Mouse (Mus musculus) heart, embryonic 10.5 days (tissue): ENCODE measurements around the gene Ap4b1. TPM values are rescaled to one million over a fixed set of nuclear protein-coding genes. Genes with fewer than 3 reads are reported as not detected.
A peak's percentile ranks its signal among the peaks of the same experiment; 100 is the strongest.

Experiments
- DNase-seq: peaks from one replicate; pipeline ENCODE4 v3.0.0-alpha.2; 2017; ENCODE audit warnings: low spot score
- H3K27ac ChIP-seq: fragments of 300-500 bp; sonication (generic); 2 replicates; pipeline ENCODE4 v1.5.1; 2016; ENCODE audit warnings: mild to moderate bottlenecking
- H3K27me3 ChIP-seq: fragments of 300-500 bp; sonication (generic); 2 replicates; pipeline ENCODE4 v1.6.1; 2016; ENCODE audit warnings: mild to moderate bottlenecking; ENCODE audit not compliant: poor library complexity, insufficient read depth, severe bottlenecking
- H3K36me3 ChIP-seq: fragments of 300-500 bp; sonication (generic); 2 replicates; pipeline ENCODE4 v1.6.1; 2016; ENCODE audit warnings: mild to moderate bottlenecking, moderate library complexity
- H3K4me1 ChIP-seq: fragments of 300-500 bp; sonication (generic); 2 replicates; pipeline ENCODE4 v1.6.1; 2016; ENCODE audit warnings: mild to moderate bottlenecking
- H3K4me3 ChIP-seq: fragments of 300-500 bp; sonication (generic); 2 replicates; pipeline ENCODE4 v1.5.1; 2016; ENCODE audit warnings: mild to moderate bottlenecking, moderate library complexity
- H3K9me3 ChIP-seq: fragments of 300-500 bp; sonication (generic); 2 replicates; pipeline ENCODE4 v1.6.1; 2016; ENCODE audit warnings: mild to moderate bottlenecking, moderate library complexity
- WGBS: fragments of 180-500 bp; shearing (Covaris S2); methylation state at CpG from one replicate; pipeline ENCODE4 v1.1.7; 2016; 5-methylcytosine and 5-hydroxymethylcytosine counted together
- polyA plus RNA-seq: library from polyadenylated mRNA; unstranded; fragments of >200 nt; fragmentation: Nextera tagmentation; extraction: Ambion mirVana; gene quantifications from 2 replicates; pipeline ENCODE4 v1.2.1, GENCODE M21; 2016

Ap4b1 gene
- polyA plus RNA-seq: 20.3 and 20.8 TPM in 2 replicates

DNA sequence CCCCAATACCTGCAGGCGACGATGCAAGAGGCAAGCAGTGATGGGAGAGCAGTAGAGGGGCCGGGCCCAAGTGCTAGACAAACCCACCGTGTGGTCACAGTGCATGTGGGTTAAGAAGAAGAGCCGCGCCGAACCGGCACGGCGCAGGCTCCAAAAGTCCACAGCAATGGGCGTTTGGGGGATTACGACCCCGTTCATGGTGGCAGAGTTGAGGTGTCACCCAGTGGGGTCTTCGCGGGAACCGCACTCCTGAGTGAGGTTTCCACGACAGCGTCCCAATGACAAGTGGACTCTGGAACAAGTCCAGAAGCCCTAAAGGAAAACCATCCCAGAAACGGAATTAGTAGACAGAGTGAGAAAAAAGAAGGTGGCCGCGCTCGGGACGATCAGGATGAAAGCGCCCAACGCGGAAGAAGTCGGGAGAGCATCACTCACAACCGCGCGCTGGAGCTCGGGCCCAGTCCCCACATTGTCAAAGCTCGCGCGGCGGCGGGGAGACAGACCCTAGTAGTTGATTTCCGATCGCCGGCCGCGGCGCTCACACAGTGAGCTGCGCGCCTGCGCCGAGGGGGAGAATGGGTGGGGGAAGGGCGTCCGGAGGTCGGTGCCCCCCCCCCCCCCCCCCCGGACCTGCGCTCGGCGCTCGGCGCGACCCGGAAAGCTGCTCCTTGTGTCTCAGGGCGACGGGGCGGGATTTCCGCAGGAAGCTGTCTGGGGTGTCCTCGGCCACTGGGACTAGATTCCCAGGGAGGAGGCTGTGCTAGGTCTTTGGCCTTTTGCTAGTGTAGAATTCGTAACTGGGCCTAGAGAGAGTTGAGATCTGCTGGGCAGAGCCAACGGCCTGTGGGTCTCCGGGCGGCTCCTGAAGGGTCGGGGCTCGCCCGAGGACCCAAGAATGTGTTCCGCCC, at the start of gene Ap4b1, which contains the start of the genes Dclre1b and Gm43064:
TSS of gene Ap4b1 (plus strand) at position 630 of the 908 bp plus-strand sequence.
TSS of gene Dclre1b (minus strand) at position 554 of the 908 bp plus-strand sequence.
TSS of gene Gm43064 (plus strand) at position 683 of the 908 bp plus-strand sequence.
- peak; percentile 97 for DNase-seq
- H3K4me1 ChIP-seq: peaks cover 18% of the 10 kb centered on the region
- peak within 1 kb of the TSS; percentile 87 for H3K4me3 ChIP-seq
- H3K36me3 ChIP-seq: peaks cover 37% of the 10 kb centered on the region
- no peaks in the 10 kb centered on the region for H3K27me3 ChIP-seq
- H3K27ac ChIP-seq: peak within 1 kb of the TSS; percentile 96
- H3K9me3 ChIP-seq: no peaks in the 10 kb centered on the region
- WGBS: under 1% methylated on average over 62 of the region's 70 CpGs

DNA sequence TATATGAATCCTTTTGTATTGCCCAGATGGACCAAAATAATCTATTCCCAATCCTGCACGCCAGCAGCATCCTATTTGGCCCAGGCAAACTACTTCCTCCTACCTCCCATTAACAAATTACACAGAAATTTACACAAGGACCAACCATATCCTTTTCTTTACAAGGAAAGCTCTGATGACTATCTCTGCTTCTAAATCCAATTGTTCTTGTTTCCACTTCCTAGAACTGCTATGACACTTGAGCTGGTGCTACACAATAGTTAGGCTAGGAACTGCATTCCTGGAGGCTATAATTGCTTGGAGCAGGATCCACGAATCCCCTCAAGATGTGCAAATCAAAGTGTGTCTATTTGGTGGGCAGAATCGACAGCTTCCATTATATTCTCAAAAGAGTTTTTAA, 42.5 kb upstream of the Ap4b1 start:
- H3K36me3 ChIP-seq: peaks cover 46% of the 10 kb centered on the region

DNA sequence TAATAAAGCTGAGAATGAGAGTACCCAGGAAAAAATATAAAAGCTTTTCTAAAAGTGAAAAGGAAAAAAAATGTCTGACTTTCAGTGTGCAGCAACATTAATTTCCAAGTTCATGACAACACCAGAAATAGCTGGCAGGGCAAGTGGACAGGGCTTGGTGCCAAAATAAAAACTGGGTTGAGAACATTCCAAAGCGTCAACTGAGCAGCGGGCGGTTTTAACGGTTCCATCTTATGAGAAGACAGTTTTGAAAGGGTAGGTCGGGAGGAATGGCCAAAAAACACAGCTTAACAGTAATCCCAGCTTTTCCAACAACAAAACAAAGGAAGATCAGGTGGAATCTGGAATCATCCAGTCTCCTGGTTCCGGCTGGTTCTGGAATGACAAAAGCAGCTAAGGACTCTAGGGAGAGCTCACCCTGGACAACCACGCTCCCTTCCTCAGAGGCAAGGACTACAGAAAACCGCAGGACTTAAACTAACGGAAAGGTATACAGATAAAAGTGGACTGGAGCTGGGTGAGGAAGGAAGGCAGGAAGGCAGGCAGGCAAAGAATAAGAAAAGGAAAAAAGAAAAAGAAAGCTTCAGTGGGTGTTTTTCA, 37.7 kb upstream of the Ap4b1 start:
- H3K9me3 ChIP-seq: no peaks in the 10 kb centered on the region
- no peak for DNase-seq
- WGBS: 70% methylated on average over 9 of the region's 9 CpGs
- no peak overlapping the region for H3K4me3 ChIP-seq
- H3K27ac ChIP-seq: peak overlapping the region; percentile 56; the same call in 1 of the 2 replicates
- H3K27me3 ChIP-seq: no peaks in the 10 kb centered on the region
- H3K4me1 ChIP-seq: peaks cover 18% of the 10 kb centered on the region; the same call in 1 of the 2 replicates
- H3K36me3 ChIP-seq: peaks cover 31% of the 10 kb centered on the region

More for the DNA sequence above, 42.5 kb upstream of the Ap4b1 start:
- Histone ChIP-seq H3K27ac (no peak overlapping the region), H3K27me3 (no peaks in the 10 kb centered on the region), H3K9me3 (no peaks in the 10 kb centered on the region), H3K4me1 (peaks cover 8% of the 10 kb centered on the region; the same call in 1 of the 2 replicates), H3K4me3 (no peak overlapping the region)
- DNase-seq: no peak
- 74% methylated on average over 3 of the region's 3 CpGs for WGBS

DNA sequence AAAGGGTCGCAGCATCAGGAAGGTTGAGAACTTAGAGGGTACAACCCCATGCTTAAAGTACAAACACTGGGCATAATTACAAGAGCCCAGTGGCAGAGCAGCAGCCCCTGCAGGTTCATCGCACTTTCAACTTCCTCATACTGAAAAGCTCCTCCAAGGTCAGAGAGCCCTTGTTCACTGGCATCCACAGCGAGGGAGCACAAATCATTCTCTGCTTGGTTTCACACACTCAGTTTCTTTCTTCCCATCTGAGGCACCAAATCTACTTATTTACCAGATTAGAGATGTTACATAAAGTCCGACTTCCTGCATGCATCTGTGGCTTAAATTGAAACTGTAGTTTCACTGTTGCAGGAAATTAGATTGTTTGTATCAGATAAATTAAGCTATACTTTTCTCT, 36.5 kb upstream of the Ap4b1 start:
- WGBS: 70% methylated on average over 4 of the region's 4 CpGs
- H3K27me3 ChIP-seq: no peaks in the 10 kb centered on the region
- H3K4me3 ChIP-seq: no peak overlapping the region
- no peaks in the 10 kb centered on the region for H3K9me3 ChIP-seq
- DNase-seq: no peak
- peaks cover 18% of the 10 kb centered on the region; the same call in 1 of the 2 replicates for H3K4me1 ChIP-seq
- H3K36me3 ChIP-seq: peaks cover 43% of the 10 kb centered on the region
- H3K27ac ChIP-seq: peak overlapping the region; percentile 62; the same call in 1 of the 2 replicates

DNA sequence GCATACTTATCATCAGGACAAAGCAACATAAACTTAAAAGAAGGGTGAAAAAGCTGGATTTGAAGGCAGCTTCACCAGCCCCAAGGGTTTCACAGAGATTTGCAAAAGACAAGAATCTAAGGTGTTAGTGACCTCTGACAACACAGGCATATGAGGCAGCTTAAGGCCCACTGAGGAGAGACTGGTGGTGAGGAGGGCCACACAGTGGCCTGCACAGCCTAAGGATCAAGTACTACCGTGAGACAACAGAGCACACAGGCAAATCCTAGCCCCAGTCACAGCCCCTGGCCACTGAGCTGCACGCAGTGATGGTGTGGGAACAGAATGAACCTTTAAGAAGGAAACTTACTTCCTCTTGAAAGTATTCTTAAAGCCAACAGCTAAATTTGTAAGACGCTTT, 35.8 kb upstream of the Ap4b1 start:
- Histone ChIP-seq H3K27ac (peak overlapping the region; percentile 62; the same call in 1 of the 2 replicates), H3K4me1 (peaks cover 18% of the 10 kb centered on the region; the same call in 1 of the 2 replicates), H3K27me3 (no peaks in the 10 kb centered on the region), H3K4me3 (no peak overlapping the region), H3K9me3 (no peaks in the 10 kb centered on the region), H3K36me3 (peaks cover 40% of the 10 kb centered on the region)
- WGBS: 87% methylated on average over 3 of the region's 3 CpGs
- no peak for DNase-seq

DNA sequence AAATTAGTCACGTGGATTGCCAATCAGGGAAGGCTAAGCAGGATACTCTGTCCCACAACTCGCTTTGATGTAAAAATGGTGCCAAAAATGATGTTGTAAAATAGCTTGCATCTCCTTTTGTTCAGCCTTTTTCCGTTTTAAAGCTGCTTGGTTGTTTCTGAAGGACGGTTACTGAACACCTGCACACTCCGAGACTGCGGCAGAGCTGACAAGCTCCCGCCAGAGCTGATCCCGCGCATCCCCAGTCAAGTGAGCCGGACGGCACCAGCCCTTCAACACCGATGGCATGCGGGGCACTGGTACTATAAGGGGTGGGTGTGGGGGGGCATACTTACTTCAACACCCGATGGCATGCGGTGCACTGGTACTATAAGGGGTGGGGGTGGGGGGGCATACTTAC, 35.3 kb upstream of the Ap4b1 start:
- Histone ChIP-seq H3K9me3 (no peaks in the 10 kb centered on the region), H3K36me3 (peaks cover 36% of the 10 kb centered on the region), H3K27ac (no peak overlapping the region)

DNA sequence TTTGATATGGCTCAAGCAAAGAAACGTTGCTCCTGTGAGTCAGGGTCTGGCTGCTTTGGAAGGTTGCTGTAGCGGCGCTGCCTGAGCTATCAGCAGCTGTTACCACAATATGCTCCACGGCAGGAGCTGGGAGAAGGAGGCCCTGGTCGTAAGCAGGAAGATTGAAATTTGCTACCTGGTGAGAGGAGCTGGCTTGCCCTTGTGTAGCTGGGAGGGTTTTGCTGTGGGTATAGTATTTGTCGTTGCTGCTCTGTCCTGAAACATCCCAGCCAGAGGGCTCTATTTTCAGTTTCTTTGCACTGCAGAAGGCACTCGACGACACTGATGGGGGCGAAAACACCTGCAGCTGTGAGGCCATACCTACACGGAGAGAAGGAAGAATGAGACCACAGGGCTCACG, 31.4 kb upstream of the Ap4b1 start:
- Histone ChIP-seq H3K27me3 (no peaks in the 10 kb centered on the region), H3K9me3 (no peaks in the 10 kb centered on the region), H3K36me3 (peaks cover 25% of the 10 kb centered on the region), H3K4me1 (peaks cover 9% of the 10 kb centered on the region), H3K27ac (no peak overlapping the region), H3K4me3 (no peak overlapping the region)
- 88% methylated on average over 11 of the region's 11 CpGs for WGBS
- DNase-seq: no peak

More for the DNA sequence above, 35.3 kb upstream of the Ap4b1 start:
- WGBS: 94% methylated on average over 15 of the region's 15 CpGs
- H3K4me1 ChIP-seq: peaks cover 16% of the 10 kb centered on the region; the same call in 1 of the 2 replicates
- H3K4me3 ChIP-seq: no peak overlapping the region
- H3K27me3 ChIP-seq: no peaks in the 10 kb centered on the region
- no peak for DNase-seq

DNA sequence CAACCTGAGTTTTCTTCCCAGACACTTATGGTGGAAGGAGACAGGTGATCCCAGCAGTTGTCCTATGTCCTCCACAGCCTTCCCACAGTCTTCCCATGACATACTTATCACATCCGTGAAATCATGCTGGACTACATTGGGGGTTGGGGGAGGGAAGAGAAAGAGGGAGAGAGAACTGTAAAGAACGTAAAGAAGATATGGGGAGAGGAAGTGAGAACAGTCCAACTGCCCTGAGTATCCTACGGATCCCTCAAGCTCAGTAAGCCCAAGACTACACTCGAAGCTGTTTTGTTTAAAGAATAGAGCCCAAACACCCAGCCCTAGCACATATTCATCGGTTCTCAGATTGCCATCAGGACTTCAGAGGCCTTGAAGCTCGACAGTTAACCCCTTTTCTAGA, 30.7 kb upstream of the Ap4b1 start:
- Histone ChIP-seq H3K4me3 (no peak overlapping the region), H3K4me1 (peaks cover 9% of the 10 kb centered on the region), H3K36me3 (peaks cover 25% of the 10 kb centered on the region), H3K27me3 (no peaks in the 10 kb centered on the region), H3K9me3 (no peaks in the 10 kb centered on the region), H3K27ac (no peak overlapping the region)
- no peak for DNase-seq
- WGBS: 80% methylated on average over 6 of the region's 6 CpGs

DNA sequence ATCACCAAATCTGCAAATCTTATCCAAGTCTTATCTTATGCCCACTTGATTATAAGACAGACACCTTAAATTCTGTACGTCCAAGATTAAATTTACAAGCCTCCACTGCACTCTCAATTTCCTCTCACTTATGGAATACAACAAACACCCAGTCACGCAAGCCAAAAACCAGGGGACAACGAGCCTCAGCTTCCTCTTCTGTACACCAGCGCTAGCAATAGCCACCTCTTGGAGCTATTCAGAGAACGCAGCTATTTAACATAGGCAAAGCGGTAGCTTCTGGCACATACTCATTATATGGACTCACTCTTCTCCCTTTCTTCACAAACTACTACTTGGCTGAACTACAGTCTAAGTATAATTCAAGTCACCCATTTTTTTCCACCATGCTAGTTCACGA, 30.1 kb upstream of the Ap4b1 start:
- Histone ChIP-seq H3K36me3 (peaks cover 21% of the 10 kb centered on the region), H3K9me3 (no peaks in the 10 kb centered on the region), H3K4me1 (peaks cover 14% of the 10 kb centered on the region), H3K27ac (no peak overlapping the region), H3K27me3 (no peaks in the 10 kb centered on the region), H3K4me3 (no peak overlapping the region)
- 88% methylated on average over 7 of the region's 7 CpGs for WGBS
- DNase-seq: no peak

DNA sequence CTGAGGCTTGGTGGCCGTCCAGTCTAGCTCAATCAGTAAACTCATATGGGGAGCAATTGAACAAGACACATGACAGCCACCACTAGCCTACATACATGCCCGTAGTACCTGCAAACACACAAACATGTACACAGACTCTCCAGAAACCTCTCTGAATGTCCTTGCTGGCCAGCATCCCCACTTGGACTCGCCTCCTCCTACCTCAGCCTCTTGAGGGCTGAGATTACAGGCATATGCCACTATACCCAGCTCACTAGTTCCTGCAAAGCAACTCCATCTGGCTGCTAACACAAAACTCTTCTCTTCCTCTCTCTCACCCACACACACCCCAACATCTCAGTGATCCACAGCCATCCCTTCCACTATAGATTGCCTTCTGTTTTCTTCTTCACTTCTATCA, 29.0 kb upstream of the Ap4b1 start:
- Histone ChIP-seq H3K27ac (no peak overlapping the region), H3K4me1 (peaks cover 16% of the 10 kb centered on the region), H3K9me3 (no peaks in the 10 kb centered on the region), H3K27me3 (no peaks in the 10 kb centered on the region), H3K4me3 (no peak overlapping the region), H3K36me3 (peaks cover 18% of the 10 kb centered on the region)
- no peak for DNase-seq
- 83% methylated on average over 3 of the region's 3 CpGs for WGBS

DNA sequence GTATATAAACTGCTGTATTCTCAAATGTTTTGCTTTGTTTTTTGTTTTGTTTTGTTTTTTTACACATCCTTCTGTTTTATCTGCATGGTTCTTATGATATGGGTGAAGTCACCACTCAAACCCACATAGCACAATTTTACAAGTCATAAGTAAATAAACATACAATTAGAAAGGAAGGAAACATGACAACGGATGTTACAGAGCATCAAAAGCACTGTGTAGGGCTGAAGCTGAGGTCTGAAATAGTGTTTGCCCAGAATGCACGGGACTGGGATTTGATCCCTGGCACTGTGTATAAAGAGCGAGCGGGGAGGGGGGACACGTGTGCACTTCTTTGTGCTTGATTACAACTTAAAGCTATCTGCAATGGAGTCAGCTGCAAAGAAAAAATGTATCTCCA, 28.5 kb upstream of the Ap4b1 start:
- DNase-seq: no peak
- Histone ChIP-seq H3K4me3 (no peak overlapping the region), H3K4me1 (peaks cover 21% of the 10 kb centered on the region), H3K9me3 (no peaks in the 10 kb centered on the region), H3K36me3 (peaks cover 15% of the 10 kb centered on the region), H3K27me3 (no peaks in the 10 kb centered on the region), H3K27ac (no peak overlapping the region)
- 74% methylated on average over 5 of the region's 5 CpGs for WGBS

DNA sequence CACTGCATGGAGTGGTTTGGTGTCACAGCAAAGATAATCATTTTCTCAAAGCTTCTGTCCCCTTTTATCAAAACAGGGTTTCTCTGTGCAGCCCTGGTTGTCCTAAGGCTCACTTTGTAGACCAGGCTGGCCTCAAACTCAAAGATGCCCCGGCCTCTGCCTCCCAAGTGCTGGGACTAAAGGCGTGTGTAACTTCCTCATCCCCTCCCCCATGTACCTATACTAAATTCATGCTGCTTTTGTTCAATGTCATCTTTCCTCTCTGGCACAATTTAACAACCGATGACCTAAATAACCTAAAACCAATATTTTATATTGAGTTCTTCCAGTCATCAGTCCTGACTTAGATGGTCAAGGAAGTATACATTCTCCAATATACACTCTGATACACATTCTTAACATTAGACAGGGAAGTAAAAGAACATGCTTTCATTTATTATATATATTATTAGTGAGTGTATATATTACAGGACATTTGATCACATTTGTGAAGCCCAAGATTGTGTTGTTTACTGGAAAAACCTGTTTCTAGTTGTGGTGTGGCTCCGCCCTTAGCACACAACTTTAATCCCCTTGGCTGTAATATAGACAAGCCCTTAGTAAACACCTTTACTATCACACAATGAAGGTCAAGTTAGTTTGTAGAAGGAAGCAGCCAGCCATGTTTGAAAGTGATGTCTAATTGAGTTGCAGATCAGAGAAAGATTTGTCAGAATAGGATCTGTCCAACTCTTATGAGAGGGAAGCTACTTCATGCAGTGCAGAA, 26.3 kb upstream of the Ap4b1 start:
- H3K27me3 ChIP-seq: no peaks in the 10 kb centered on the region
- no peak overlapping the region for H3K4me3 ChIP-seq
- H3K4me1 ChIP-seq: peaks cover 22% of the 10 kb centered on the region
- no peak for DNase-seq
- no peak overlapping the region for H3K27ac ChIP-seq
- no peaks in the 10 kb centered on the region for H3K9me3 ChIP-seq
- WGBS: 86% methylated on average over 4 of the region's 4 CpGs
- H3K36me3 ChIP-seq: peaks cover 1% of the 10 kb centered on the region
